Mouse (Mus musculus) CH12.LX (cell line): Measurements from ENCODE around the gene E130208F15Rik. TPM values are rescaled to one million over a fixed set of nuclear protein-coding genes. Genes with fewer than 3 reads are reported as not detected.
A peak's percentile ranks its signal among the peaks of the same experiment; 100 is the strongest.

Experiments used
- DNase-seq: peaks from one replicate; pipeline ENCODE4 v3.0.0-alpha.2; 2013; ENCODE audit errors: extremely low read depth
- H3K27ac ChIP-seq: 2 replicates; pipeline ENCODE4 v1.5.1; 2012; ENCODE audit warnings: low read depth, mild to moderate bottlenecking, control low read depth, moderate library complexity; ENCODE audit not compliant: insufficient read depth
- H3K27me3 ChIP-seq: replicated peaks from 2 replicates; pipeline ENCODE3; 2012; ENCODE audit warnings: inconsistent platforms
- H3K36me3 ChIP-seq, 2 experiments: replicated peaks in 1 of 2; 2 replicates each; pipeline versions ENCODE3 to v1.6.1; 2012; ENCODE audit warnings: inconsistent platforms in 1 of 2, low read length in 1 of 2, mild to moderate bottlenecking in 1 of 2, mixed read lengths in 1 of 2, moderate library complexity in 1 of 2; ENCODE audit not compliant: control insufficient read depth in 1 of 2, insufficient read depth in 1 of 2
- H3K4me1 ChIP-seq, 2 experiments: 2 replicates each; pipeline ENCODE4 v1.6.1; 2012; ENCODE audit warnings: inconsistent platforms in 1 of 2, moderate library complexity in 1 of 2; ENCODE audit not compliant: insufficient read depth in 2 of 2, control insufficient read depth in 1 of 2
- H3K4me2 ChIP-seq: 2 replicates; pipeline ENCODE4 v1.6.1; 2012; ENCODE audit warnings: low read depth, mild to moderate bottlenecking, control low read depth; ENCODE audit not compliant: poor library complexity, insufficient read depth, severe bottlenecking
- H3K4me3 ChIP-seq, 3 experiments: fragments of 150-350 bp in 1 of 3; sonication (generic) in 1 of 3; replicated peaks in 1 of 3; 2 replicates each; pipeline versions ENCODE3 to v1.5.1; 2011 to 2012; ENCODE audit warnings: low read depth in 2 of 3, low read length in 2 of 3, mild to moderate bottlenecking in 2 of 3, moderate library complexity in 2 of 3, control low read depth in 1 of 3, improper control_type of control experiment in 1 of 3, inconsistent platforms in 1 of 3, mixed read lengths in 1 of 3; ENCODE audit not compliant: poor library complexity in 1 of 3
- H3K79me2 ChIP-seq: replicated peaks from 2 replicates; pipeline ENCODE4 v1.6.1; 2012; ENCODE audit warnings: mild to moderate bottlenecking, moderate library complexity; ENCODE audit not compliant: control insufficient read depth, poor library complexity, insufficient read depth, severe bottlenecking; ENCODE audit errors: extremely low read depth
- H3K9ac ChIP-seq: 2 replicates; pipeline ENCODE4 v1.6.1; 2012; ENCODE audit warnings: low read depth, mild to moderate bottlenecking, control low read depth, moderate library complexity; ENCODE audit not compliant: insufficient read depth
- H3K9me3 ChIP-seq: replicated peaks from 2 replicates; pipeline ENCODE3; 2012; ENCODE audit warnings: low read length, inconsistent platforms, mixed read lengths
- BHLHE40 ChIP-seq: IDR thresholded peaks from 2 replicates; pipeline ENCODE4 v1.6.1; 2011; ENCODE audit warnings: mild to moderate bottlenecking, low read depth, low read length, improper control_type of control experiment
- CHD1 ChIP-seq: IDR thresholded peaks from 2 replicates; pipeline ENCODE4 v1.6.1; 2012; ENCODE audit warnings: low read depth, low read length, improper control_type of control experiment, inconsistent platforms
- CHD2 ChIP-seq: IDR thresholded peaks from 2 replicates; pipeline ENCODE4 v1.6.1; 2011; ENCODE audit warnings: low read length, improper control_type of control experiment
- CTCF ChIP-seq, 2 experiments: IDR thresholded peaks in 1 of 2; conservative IDR thresholded peaks in 1 of 2; 2 replicates each; pipeline ENCODE4 v1.5.1; 2011 to 2012; ENCODE audit warnings: low read depth in 2 of 2, low read length in 2 of 2, improper control_type of control experiment in 1 of 2, inconsistent platforms in 1 of 2, mild to moderate bottlenecking in 1 of 2, moderate library complexity in 1 of 2
- E2F4 ChIP-seq: IDR thresholded peaks from 2 replicates; pipeline ENCODE4 v1.6.1; 2011; ENCODE audit warnings: low read depth, low read length, improper control_type of control experiment; ENCODE audit not compliant: insufficient replicate concordance
- ELF1 ChIP-seq: IDR thresholded peaks from 2 replicates; pipeline ENCODE4 v1.6.1; 2014; ENCODE audit warnings: low read depth, mild to moderate bottlenecking, inconsistent platforms, low read length, improper control_type of control experiment
- EP300 ChIP-seq: IDR thresholded peaks from 2 replicates; pipeline ENCODE4 v1.6.1; 2011; ENCODE audit warnings: low read length, improper control_type of control experiment
- ETS1 ChIP-seq: conservative IDR thresholded peaks from 2 replicates; pipeline ENCODE4 v1.6.1; 2012; ENCODE audit warnings: low read depth, mild to moderate bottlenecking, inconsistent platforms, low read length, improper control_type of control experiment, moderate library complexity
- GABPA ChIP-seq: IDR thresholded peaks from 2 replicates; pipeline ENCODE4 v1.6.1; 2012; ENCODE audit warnings: low read depth, low read length, improper control_type of control experiment, inconsistent platforms; ENCODE audit not compliant: insufficient replicate concordance
- HCFC1 ChIP-seq: IDR thresholded peaks from 2 replicates; pipeline ENCODE4 v1.6.1; 2012; ENCODE audit warnings: low read depth, mild to moderate bottlenecking, inconsistent platforms, low read length, improper control_type of control experiment
- IRF4 ChIP-seq: IDR thresholded peaks from 2 replicates; pipeline ENCODE4 v1.6.1; 2014; ENCODE audit warnings: low read depth, mild to moderate bottlenecking, inconsistent platforms, low read length, improper control_type of control experiment
- JUN ChIP-seq: IDR thresholded peaks from 2 replicates; pipeline ENCODE4 v1.6.1; 2011; ENCODE audit warnings: low read depth, mild to moderate bottlenecking, low read length, improper control_type of control experiment, moderate library complexity; ENCODE audit not compliant: insufficient read depth
- JUND ChIP-seq: conservative IDR thresholded peaks from 2 replicates; pipeline ENCODE4 v1.6.1; 2011; ENCODE audit warnings: low read depth, low read length, improper control_type of control experiment
- KAT2A ChIP-seq: IDR thresholded peaks from 2 replicates; pipeline ENCODE4 v1.6.1; 2012; ENCODE audit warnings: low read length, improper control_type of control experiment, inconsistent platforms; ENCODE audit not compliant: insufficient replicate concordance
- MAFK ChIP-seq: IDR thresholded peaks from 2 replicates; pipeline ENCODE4 v1.6.1; 2011; ENCODE audit warnings: low read length, improper control_type of control experiment; ENCODE audit not compliant: insufficient replicate concordance
- MAX ChIP-seq: IDR thresholded peaks from 2 replicates; pipeline ENCODE4 v1.6.1; 2011; ENCODE audit warnings: low read length, improper control_type of control experiment
- MAZ ChIP-seq: IDR thresholded peaks from 2 replicates; pipeline ENCODE4 v1.6.1; 2012; ENCODE audit warnings: low read depth, mild to moderate bottlenecking, inconsistent platforms, low read length, improper control_type of control experiment, moderate library complexity
- MEF2A ChIP-seq: IDR thresholded peaks from 2 replicates; pipeline ENCODE4 v1.6.1; 2014; ENCODE audit warnings: low read depth, mild to moderate bottlenecking, inconsistent platforms, low read length, improper control_type of control experiment, borderline replicate concordance
- MXI1 ChIP-seq: IDR thresholded peaks from 2 replicates; pipeline ENCODE4 v1.6.1; 2011; ENCODE audit warnings: mild to moderate bottlenecking, low read depth, low read length, improper control_type of control experiment
- MYC ChIP-seq: IDR thresholded peaks from 2 replicates; pipeline ENCODE4 v1.6.1; 2011; ENCODE audit warnings: low read depth, mild to moderate bottlenecking, improper control_type of control experiment, low read length
- NELFE ChIP-seq: IDR thresholded peaks from 2 replicates; pipeline ENCODE4 v1.6.1; 2011; ENCODE audit warnings: low read depth, low read length, improper control_type of control experiment
- NRF1 ChIP-seq: IDR thresholded peaks from 2 replicates; pipeline ENCODE4 v1.6.1; 2014; ENCODE audit warnings: low read depth, mild to moderate bottlenecking, inconsistent platforms, low read length, improper control_type of control experiment, moderate library complexity
- PAX5 ChIP-seq: IDR thresholded peaks from 2 replicates; pipeline ENCODE4 v1.6.1; 2012; ENCODE audit warnings: low read length, inconsistent platforms, mixed read lengths
- POLR2A ChIP-seq: IDR thresholded peaks from 2 replicates; pipeline ENCODE4 v1.6.1; 2011; ENCODE audit warnings: low read depth, mild to moderate bottlenecking, improper control_type of control experiment, low read length
- POLR2AphosphoS2 ChIP-seq: IDR thresholded peaks from 2 replicates; pipeline ENCODE4 v1.6.1; 2011; ENCODE audit warnings: low read depth, low read length, improper control_type of control experiment
- RAD21 ChIP-seq: IDR thresholded peaks from 2 replicates; pipeline ENCODE4 v1.6.1; 2011; ENCODE audit warnings: low read depth, mild to moderate bottlenecking, low read length, improper control_type of control experiment, moderate library complexity
- RCOR1 ChIP-seq: conservative IDR thresholded peaks from 2 replicates; pipeline ENCODE4 v1.6.1; 2012; ENCODE audit warnings: low read depth, mild to moderate bottlenecking, inconsistent platforms, low read length, improper control_type of control experiment
- SIN3A ChIP-seq: IDR thresholded peaks from 2 replicates; pipeline ENCODE4 v1.6.1; 2012; ENCODE audit warnings: low read length, improper control_type of control experiment, inconsistent platforms
- SMC3 ChIP-seq: IDR thresholded peaks from 2 replicates; pipeline ENCODE4 v1.6.1; 2011; ENCODE audit warnings: low read depth, low read length, improper control_type of control experiment
- TBP ChIP-seq: conservative IDR thresholded peaks from 2 replicates; pipeline ENCODE4 v1.6.1; 2011; ENCODE audit warnings: low read depth, low read length, improper control_type of control experiment
- TCF12 ChIP-seq: IDR thresholded peaks from 2 replicates; pipeline ENCODE4 v1.6.1; 2014; ENCODE audit warnings: low read depth, mild to moderate bottlenecking, inconsistent platforms, low read length, improper control_type of control experiment
- UBTF ChIP-seq: IDR thresholded peaks from 2 replicates; pipeline ENCODE4 v1.6.1; 2012; ENCODE audit warnings: low read depth, mild to moderate bottlenecking, inconsistent platforms, low read length, improper control_type of control experiment, moderate library complexity
- USF1 ChIP-seq: IDR thresholded peaks from 2 replicates; pipeline ENCODE4 v1.6.1; 2014; ENCODE audit warnings: low read depth, mild to moderate bottlenecking, inconsistent platforms, low read length, improper control_type of control experiment
- USF2 ChIP-seq: conservative IDR thresholded peaks from 2 replicates; pipeline ENCODE4 v1.6.1; 2011; ENCODE audit warnings: low read depth, low read length, improper control_type of control experiment
- ZC3H11A ChIP-seq: IDR thresholded peaks from 2 replicates; pipeline ENCODE4 v1.6.1; 2012; ENCODE audit warnings: low read depth, mild to moderate bottlenecking, inconsistent platforms, low read length, improper control_type of control experiment
- ZKSCAN1 ChIP-seq: IDR thresholded peaks from 2 replicates; pipeline ENCODE4 v1.6.1; 2012; ENCODE audit warnings: low read depth, inconsistent platforms, low read length, improper control_type of control experiment, borderline replicate concordance
- ZMIZ1 ChIP-seq: IDR thresholded peaks from 2 replicates; pipeline ENCODE4 v1.6.1; 2012; ENCODE audit warnings: low read depth, mild to moderate bottlenecking, inconsistent platforms, low read length, improper control_type of control experiment
- ZNF384 ChIP-seq: IDR thresholded peaks from 2 replicates; pipeline ENCODE4 v1.6.1; 2012; ENCODE audit warnings: low read depth, low read length, improper control_type of control experiment, inconsistent platforms
- dilution Hi-C: fragments of 300-500 bp; cut with MboI; formaldehyde crosslinking; loops from 2 replicates; pipeline ENCODE4 v1.14.3; 2020; ENCODE audit warnings: low sequenced_read_pairs; ENCODE audit not compliant: extremely low pct_unique_long_range_greater_than_20kb, extremely low pct_ligation_motif_present
- in situ Hi-C: fragments of 300-500 bp; cut with MboI; formaldehyde crosslinking; loops from 3 replicates; pipeline ENCODE4 v1.14.3; 2019; ENCODE audit warnings: low sequenced_read_pairs, low pct_ligation_motif_present, low pct_unique_long_range_greater_than_20kb, mixed read lengths
- polyA plus RNA-seq: library from polyadenylated mRNA; unstranded; fragments of >175 nt; gene quantifications from 2 replicates; pipeline ENCODE4 v1.2.1, GENCODE M21; 2012; ENCODE audit warnings: low read depth; ENCODE audit not compliant: insufficient read length
- total RNA-seq, 2 experiments: library from RNA; depleted of rRNA; stranded (reverse); fragments of 300-350 nt in 1 of 2; fragments of >200 nt in 1 of 2; gene quantifications; 2 replicates each; pipeline ENCODE4 v1.2.3; 2012 to 2014

E130208F15Rik gene
- total and polyA plus RNA-seq, 3 experiments, result 0.70 to 9.7 (median 5.6) TPM

DNA sequence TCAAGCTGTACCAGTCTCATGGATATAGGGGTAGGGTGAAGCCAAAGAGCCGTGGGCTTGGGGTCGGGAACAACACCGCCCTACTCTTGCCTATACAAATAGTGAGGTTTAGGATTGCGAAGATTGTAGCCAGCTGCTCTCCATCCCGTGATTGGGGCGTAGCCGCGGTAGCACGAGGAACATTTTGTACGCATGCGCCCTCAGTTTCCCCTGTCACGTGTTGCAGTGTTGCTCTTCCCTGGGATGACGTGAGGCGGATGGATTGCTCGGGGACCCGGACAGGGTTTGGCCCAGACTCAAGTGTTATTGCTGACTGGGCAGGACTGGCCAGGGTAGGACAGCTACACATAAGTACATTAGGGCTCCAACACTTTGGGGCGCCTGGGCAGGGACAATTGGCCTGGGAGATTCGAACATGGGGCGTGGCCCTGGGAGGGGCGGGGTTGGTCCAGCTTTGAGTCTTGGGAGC, 40.8 kb upstream of the E130208F15Rik start:
- Histone ChIP-seq H3K4me2 (peak overlapping the region; percentile 60), H3K4me1 (peaks cover 5 to 26% of the 10 kb centered on the region in 2 experiments), H3K4me3 (peak overlapping the region; percentile 54 to 76 (median 72)), H3K27ac (peak overlapping the region; percentile 97), H3K36me3 (peaks cover 0 to 10% of the 10 kb centered on the region in 2 experiments)
- dilution Hi-C loops, result no loop called here
- no peak; the same call in 1 of the 2 replicates for TF ChIP-seq ELF1
- TF ChIP-seq POLR2A, result no peak
- peak; percentile 94 for TF ChIP-seq USF2
- no peak for TF ChIP-seq RCOR1
- no peak for TF ChIP-seq JUND
- TF ChIP-seq TBP, result no peak; the same call in 1 of the 2 replicates
- TF ChIP-seq EP300, result no peak
- TF ChIP-seq ZNF384, result no peak
- peak; percentile 82; the same call in 1 of the 2 replicates for TF ChIP-seq SIN3A
- TF ChIP-seq POLR2AphosphoS2, result no peak
- TF ChIP-seq PAX5, result no peak
- peak; percentile 88 for TF ChIP-seq MXI1
- TF ChIP-seq ZC3H11A, result no peak
- TF ChIP-seq NELFE, result peak; percentile 15; the same call in 1 of the 2 replicates
- 0 out of 2 replicates have a peak, but pooled peaks have one; percentile 25 for TF ChIP-seq MEF2A
- no peak for TF ChIP-seq GABPA
- 0 out of 2 replicates have a peak, but pooled peaks have one; percentile 13 for TF ChIP-seq HCFC1
- TF ChIP-seq ETS1, result peak; percentile 32
- no peak for TF ChIP-seq UBTF
- TF ChIP-seq CTCF (conservative IDR thresholded peaks at IDR 0.05 in 1 of 2, IDR thresholded peaks at IDR 0.05 in 1 of 2; ENCODE audit: low read depth in 2 of 2, low read length in 2 of 2), result no peak
- TF ChIP-seq RAD21, result no peak
- peak; percentile 86 for TF ChIP-seq BHLHE40
- TF ChIP-seq TCF12, result 0 out of 2 replicates have a peak, but pooled peaks have one; percentile 45
- peak; percentile 74 for TF ChIP-seq MYC
- no peak for TF ChIP-seq ZKSCAN1
- TF ChIP-seq JUN, result no peak
- peak; percentile 93 for TF ChIP-seq USF1
- TF ChIP-seq SMC3, result no peak
- TF ChIP-seq MAZ, result 0 out of 2 replicates have a peak, but pooled peaks have one; percentile 46
- no peak; the same call in 1 of the 2 replicates for TF ChIP-seq CHD2
- peak; percentile 83 for TF ChIP-seq NRF1
- TF ChIP-seq MAX, result peak; percentile 98
- no peak for TF ChIP-seq IRF4
- TF ChIP-seq ZMIZ1, result no peak; the same call in none of the 2 replicates
- no peak for TF ChIP-seq E2F4
- peak; percentile 75 for TF ChIP-seq MAFK
- TF ChIP-seq CHD1, result peak; percentile 87
- TF ChIP-seq KAT2A, result 0 out of 2 replicates have a peak, but pooled peaks have one; percentile 27
- TF ChIP-seq, all 38 proteins: peak for 17
- Histone ChIP-seq H3K9ac (peak overlapping the region; percentile 80), H3K9me3 (no peaks in the 10 kb centered on the region), H3K79me2 (peaks cover 5% of the 10 kb centered on the region; the same call in 1 of the 2 replicates), H3K27me3 (peaks cover 2% of the 10 kb centered on the region)
- in situ Hi-C loops, result no loop called here
- DNase-seq, result peak; percentile 89
